Mouse (Mus musculus): ENCODE measurements around the gene Lcp2.

DNA sequence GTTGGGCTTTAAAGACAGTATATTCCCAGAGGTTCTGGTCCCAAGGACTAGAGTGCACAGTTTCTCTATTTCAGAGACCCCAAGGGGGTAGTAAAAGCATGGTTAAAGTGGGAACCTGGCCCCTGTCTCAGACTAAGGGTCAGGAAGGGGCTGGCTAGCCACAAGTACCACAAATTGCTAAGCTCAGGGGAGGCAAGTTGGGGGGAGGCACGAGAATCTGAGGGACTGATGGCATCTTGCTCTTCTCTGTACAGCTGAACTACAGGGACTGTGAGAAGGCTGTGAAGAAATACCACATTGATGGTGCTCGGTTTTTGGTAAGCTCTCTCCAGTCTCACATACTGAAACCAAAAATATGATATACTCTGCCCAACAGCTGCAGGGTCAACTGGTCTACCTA is 3.9 kb downstream of the Lcp2 start:
- TF ChIP-seq CTCF (conservative IDR thresholded peaks at IDR 0.05; ENCODE audit: low read length) (no peak), NANOG (IDR thresholded peaks at IDR 0.05; ENCODE audit: borderline replicate concordance, low read length) (no peak)
